Mouse (Mus musculus) macrophage (primary cell): Measurements from ENCODE around the gene Ube2h. TPM values are rescaled to one million over a fixed set of nuclear protein-coding genes. Genes with fewer than 3 reads are reported as not detected.

Source experiments
- H3K27ac ChIP-seq: fragments of 350-480 bp; formaldehyde crosslinking; 2 replicates; pipeline ENCODE4 v1.9.0; 2021
- H3K36me3 ChIP-seq: fragments of 350-480 bp; formaldehyde crosslinking; 2 replicates; pipeline ENCODE4 v1.9.0; 2021; ENCODE audit errors: inconsistent target
- H3K4me3 ChIP-seq: fragments of 350-480 bp; formaldehyde crosslinking; 2 replicates; pipeline ENCODE4 v1.9.0; 2021; ENCODE audit errors: inconsistent target
- H3K79me2 ChIP-seq: fragments of 350-480 bp; formaldehyde crosslinking; 2 replicates; pipeline ENCODE4 v1.9.0; 2021; ENCODE audit errors: inconsistent target
- WGBS: methylation state at CpG from one replicate; pipeline ENCODE4 v1.1.7; 2026; ENCODE audit warnings: inconsistent platforms; ENCODE audit not compliant: missing documents; 5-methylcytosine and 5-hydroxymethylcytosine counted together
- polyA plus RNA-seq: library from polyadenylated mRNA; stranded (reverse); fragments of 250-400 nt; gene quantifications from 3 replicates; pipeline ENCODE4 v1.2.4, GENCODE M21; 2018; ENCODE audit warnings: inconsistent platforms
- total RNA-seq, 78 experiments: library from RNA; depleted of rRNA; stranded (reverse); fragments of 250-400 nt; gene quantifications; 1 replicate in 9 of 78; 2 replicates in 24 of 78; 3 replicates in 43 of 78; 4 replicates in 2 of 78; pipeline ENCODE4 v1.2.4; 2018; ENCODE audit warnings: inconsistent platforms in 56 of 78

Ube2h gene
- 10 to 100 TPM; 12.8 to 31.3 (median 18.8) TPM for total RNA-seq (2018; cell fraction: chromatin; rRNA removed)
- total RNA-seq (2018; cell fraction: cytosol; rRNA removed), result 10 to 100 TPM; 24.0 to 60.3 (median 39.6) TPM
- total RNA-seq (2018; cell fraction: nucleus; rRNA removed), result 10 to 100 TPM; 23.0 to 51.9 (median 33.3) TPM
- 20.2 to 32.8 TPM (median 32.4 TPM) in 3 replicates for polyA plus RNA-seq

GRCm38 (mm10) chr6:30304399-30304917, at the start of gene Ube2h:
Ube2h (minus strand) TSS chr6:30304539.
- Histone ChIP-seq H3K27ac (peak within 1 kb of the TSS; percentile 40), H3K36me3 (no peaks in the 10 kb centered on the region), H3K4me3 (peak within 1 kb of the TSS; percentile 68), H3K79me2 (peaks cover 43% of the 10 kb centered on the region)
- WGBS, result 5% methylated on average over 33 of the region's 33 CpGs

DNA sequence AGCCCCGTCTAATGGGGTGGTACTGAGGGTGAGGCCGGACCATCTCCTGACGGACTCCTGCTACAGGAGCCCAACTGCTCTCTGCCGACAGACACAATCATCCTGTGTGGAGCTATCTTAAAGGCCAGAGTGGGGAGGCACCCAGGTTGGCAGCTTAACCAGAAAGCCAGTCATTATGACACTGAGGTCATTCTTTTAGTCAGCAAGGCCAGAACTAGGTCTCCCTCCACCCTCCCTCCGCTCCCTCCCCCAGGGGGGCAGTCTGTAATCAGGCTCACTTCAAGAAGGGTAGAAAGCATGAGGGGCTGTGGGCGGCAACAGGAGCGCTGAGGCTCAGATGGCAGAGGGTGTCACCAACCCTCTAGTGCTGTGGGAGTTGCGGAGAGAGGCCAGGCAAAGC, 49.3 kb upstream of the Ube2h start:
- no peak overlapping the region for H3K27ac ChIP-seq
- H3K4me3 ChIP-seq, result no peak overlapping the region
- no peaks in the 10 kb centered on the region for H3K36me3 ChIP-seq
- WGBS, result 95% methylated on average over 7 of the region's 8 CpGs
- no peaks in the 10 kb centered on the region for H3K79me2 ChIP-seq

DNA sequence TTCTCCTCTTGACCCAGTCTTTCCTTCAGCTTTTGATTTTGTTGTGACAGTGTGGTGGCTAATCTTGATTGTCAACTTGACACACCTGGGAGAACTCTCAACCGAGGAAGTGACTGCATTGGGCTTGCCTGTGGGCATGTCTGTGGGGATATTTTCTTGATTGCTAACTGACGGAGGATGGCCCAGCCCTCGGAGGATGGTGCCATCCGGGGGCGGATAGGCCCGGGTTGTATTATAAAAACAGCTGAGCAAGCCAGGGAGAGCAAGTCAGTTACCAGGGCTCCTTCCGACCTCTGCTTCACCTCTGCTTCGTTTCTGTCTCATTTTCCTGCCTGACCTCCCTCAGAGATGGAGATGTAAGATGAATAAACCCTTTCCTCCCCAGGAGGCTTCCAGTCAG, 48.4 kb upstream of the Ube2h start:
- no peaks in the 10 kb centered on the region for H3K79me2 ChIP-seq
- WGBS, result 84% methylated on average over 8 of the region's 8 CpGs
- no peak overlapping the region for H3K27ac ChIP-seq
- H3K36me3 ChIP-seq, result no peaks in the 10 kb centered on the region
- H3K4me3 ChIP-seq, result no peak overlapping the region

- no peak overlapping the region for H3K27ac ChIP-seq
- H3K79me2 ChIP-seq, result no peaks in the 10 kb centered on the region
- no peaks in the 10 kb centered on the region for H3K36me3 ChIP-seq
- WGBS, result 47% methylated on average over 9 of the region's 9 CpGs
- H3K4me3 ChIP-seq, result no peak overlapping the region
Measured at GRCm38 (mm10) chr6:30351290-30351689, 47.0 kb upstream of the Ube2h start.

GRCm38 (mm10) chr6:30347288-30347801, 43.0 kb upstream of the Ube2h start:
- Histone ChIP-seq H3K36me3 (no peaks in the 10 kb centered on the region), H3K27ac (no peak overlapping the region), H3K4me3 (no peak overlapping the region), H3K79me2 (no peaks in the 10 kb centered on the region)
- 90% methylated on average over 4 of the region's 4 CpGs for WGBS

DNA sequence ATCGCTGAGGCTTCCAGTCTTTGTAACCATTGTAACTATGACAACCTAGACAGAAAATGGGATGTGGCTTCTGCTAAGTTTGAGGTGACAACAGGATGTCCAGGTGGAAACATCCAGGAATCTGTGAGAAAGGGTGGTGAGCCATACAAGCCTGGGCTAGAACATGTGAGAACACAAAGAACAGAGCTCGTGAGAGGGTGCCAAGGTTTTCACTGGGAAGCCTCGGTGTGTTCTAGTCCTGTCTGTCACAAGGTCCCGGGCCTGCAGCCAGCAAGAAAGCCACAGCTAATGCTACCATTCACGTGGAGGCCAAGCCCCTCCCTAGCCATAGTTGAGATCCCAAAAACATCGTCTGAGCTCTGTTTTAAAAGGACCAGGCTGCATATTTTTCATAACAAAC, 42.4 kb upstream of the Ube2h start:
- H3K4me3 ChIP-seq, result no peak overlapping the region
- H3K27ac ChIP-seq, result no peak overlapping the region
- no peaks in the 10 kb centered on the region for H3K79me2 ChIP-seq
- WGBS, result 27% methylated on average over 6 of the region's 6 CpGs
- no peaks in the 10 kb centered on the region for H3K36me3 ChIP-seq

GRCm38 (mm10) chr6:30344032-30344431, 39.7 kb upstream of the Ube2h start:
- 76% methylated on average over 6 of the region's 6 CpGs for WGBS
- H3K36me3 ChIP-seq, result no peaks in the 10 kb centered on the region
- no peak overlapping the region for H3K4me3 ChIP-seq
- no peaks in the 10 kb centered on the region for H3K79me2 ChIP-seq
- no peak overlapping the region for H3K27ac ChIP-seq

GRCm38 (mm10) chr6:30340231-30340873, 36.0 kb upstream of the Ube2h start:
- Histone ChIP-seq H3K36me3 (no peaks in the 10 kb centered on the region), H3K4me3 (no peak overlapping the region), H3K79me2 (no peaks in the 10 kb centered on the region), H3K27ac (no peak overlapping the region)
- WGBS, result 78% methylated on average over 4 of the region's 4 CpGs

DNA sequence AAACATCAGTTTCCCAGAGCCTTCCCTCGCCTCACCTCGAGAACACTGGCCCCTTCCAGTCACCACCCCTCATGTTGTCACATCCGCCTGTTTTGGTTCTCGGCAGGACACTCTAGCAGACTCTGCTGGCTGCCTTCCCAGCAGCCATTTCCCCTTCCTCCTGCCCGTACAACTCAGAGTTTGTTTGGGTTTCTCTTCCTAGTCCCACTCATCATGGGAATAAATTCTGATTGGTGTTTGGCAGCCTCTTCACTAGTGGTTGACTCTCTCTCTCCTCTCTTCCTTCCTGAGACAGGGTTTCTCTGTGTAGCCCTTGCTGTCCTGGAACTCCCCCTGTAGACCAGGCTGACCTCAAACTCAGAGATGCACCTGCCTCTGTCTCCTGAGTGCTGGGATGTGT, 32.6 kb upstream of the Ube2h start:
- 0% methylated on average over 5 of the region's 5 CpGs for WGBS
- no peaks in the 10 kb centered on the region for H3K36me3 ChIP-seq
- no peak overlapping the region for H3K27ac ChIP-seq
- no peaks in the 10 kb centered on the region for H3K79me2 ChIP-seq
- no peak overlapping the region for H3K4me3 ChIP-seq

GRCm38 (mm10) chr6:30332262-30332661, 27.9 kb upstream of the Ube2h start:
- no peaks in the 10 kb centered on the region for H3K36me3 ChIP-seq
- no peaks in the 10 kb centered on the region for H3K79me2 ChIP-seq
- H3K27ac ChIP-seq, result no peak overlapping the region
- WGBS, result 69% methylated on average over 4 of the region's 4 CpGs
- no peak overlapping the region for H3K4me3 ChIP-seq

DNA sequence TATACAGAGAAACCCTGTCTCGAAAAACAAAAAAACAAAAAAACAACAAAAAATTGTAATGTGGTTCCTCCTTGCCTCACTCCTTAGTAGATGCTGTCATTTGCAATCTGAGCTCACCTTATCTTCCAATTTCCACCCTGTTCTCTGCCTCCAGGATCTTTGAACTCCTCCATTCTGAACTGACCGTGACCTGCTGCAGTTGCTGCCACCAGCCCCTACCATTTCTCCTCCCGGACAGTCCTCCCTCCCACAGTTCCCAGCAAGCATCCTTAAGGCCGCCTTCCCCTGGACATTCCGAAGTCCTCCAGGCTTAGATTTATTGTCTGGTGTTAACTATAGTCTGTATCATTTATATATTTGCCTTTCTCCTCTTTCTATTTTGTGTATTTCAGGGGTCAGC, 26.4 kb upstream of the Ube2h start:
- WGBS, result 96% methylated on average over 5 of the region's 5 CpGs
- Histone ChIP-seq H3K4me3 (no peak overlapping the region), H3K36me3 (no peaks in the 10 kb centered on the region), H3K79me2 (no peaks in the 10 kb centered on the region), H3K27ac (no peak overlapping the region)

DNA sequence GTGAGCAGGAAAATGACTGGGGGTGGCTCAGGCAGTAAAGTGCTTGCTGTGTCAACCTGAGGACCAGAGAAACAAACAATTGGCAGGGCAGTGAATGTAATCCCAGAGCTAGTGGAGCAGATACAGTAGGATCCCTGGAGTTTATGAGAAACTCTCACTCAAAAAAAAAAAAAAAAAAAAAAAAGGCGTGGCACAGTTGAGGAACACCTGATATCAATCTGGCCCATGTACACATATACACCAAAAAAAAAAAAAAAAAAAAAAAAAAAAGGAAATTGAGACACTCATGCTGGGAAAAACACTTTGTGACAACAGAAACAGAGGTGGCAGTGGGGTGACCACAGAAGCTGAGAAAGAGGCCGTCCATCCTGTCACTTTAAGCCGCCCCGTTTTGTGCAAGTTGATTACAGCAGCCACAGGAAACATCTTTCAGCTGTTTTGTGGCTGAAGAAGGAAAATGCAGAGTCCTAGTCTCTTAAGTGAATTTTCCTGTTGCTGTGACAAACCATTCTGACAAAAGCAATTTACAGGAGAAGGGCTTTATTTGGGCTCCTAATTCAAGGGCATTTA, 21.7 kb upstream of the Ube2h start:
- Histone ChIP-seq H3K27ac (no peak overlapping the region), H3K79me2 (no peaks in the 10 kb centered on the region), H3K4me3 (no peak overlapping the region), H3K36me3 (no peaks in the 10 kb centered on the region)
- WGBS, result 6% methylated on average over 4 of the region's 4 CpGs

GRCm38 (mm10) chr6:30321002-30321401, 16.7 kb upstream of the Ube2h start:
- Histone ChIP-seq H3K79me2 (no peaks in the 10 kb centered on the region), H3K4me3 (no peak overlapping the region), H3K27ac (no peak overlapping the region), H3K36me3 (no peaks in the 10 kb centered on the region)
- 54% methylated on average over 3 of the region's 4 CpGs for WGBS

DNA sequence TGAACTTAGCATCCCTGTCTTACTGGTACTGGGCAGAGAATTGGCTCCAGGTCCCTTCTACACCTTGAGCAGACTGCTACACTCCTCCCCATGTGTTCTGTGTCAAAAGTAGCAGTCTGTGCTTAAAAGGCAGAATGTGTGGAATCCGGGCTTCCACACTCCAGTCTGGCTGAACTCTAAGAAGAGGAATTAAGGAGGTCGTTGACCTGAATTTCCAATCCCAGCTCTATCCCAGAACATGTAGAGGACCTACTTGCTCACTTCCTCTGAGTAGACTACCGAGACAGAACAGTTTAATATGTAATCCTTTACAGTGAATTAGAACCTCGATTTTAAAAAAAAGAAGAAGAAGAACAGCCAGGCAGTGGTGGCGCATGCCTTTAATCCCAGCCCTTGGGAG, 14.9 kb upstream of the Ube2h start:
- Histone ChIP-seq H3K27ac (no peak overlapping the region), H3K4me3 (no peak overlapping the region), H3K79me2 (no peaks in the 10 kb centered on the region), H3K36me3 (no peaks in the 10 kb centered on the region)
- WGBS, result 87% methylated on average over 5 of the region's 5 CpGs

DNA sequence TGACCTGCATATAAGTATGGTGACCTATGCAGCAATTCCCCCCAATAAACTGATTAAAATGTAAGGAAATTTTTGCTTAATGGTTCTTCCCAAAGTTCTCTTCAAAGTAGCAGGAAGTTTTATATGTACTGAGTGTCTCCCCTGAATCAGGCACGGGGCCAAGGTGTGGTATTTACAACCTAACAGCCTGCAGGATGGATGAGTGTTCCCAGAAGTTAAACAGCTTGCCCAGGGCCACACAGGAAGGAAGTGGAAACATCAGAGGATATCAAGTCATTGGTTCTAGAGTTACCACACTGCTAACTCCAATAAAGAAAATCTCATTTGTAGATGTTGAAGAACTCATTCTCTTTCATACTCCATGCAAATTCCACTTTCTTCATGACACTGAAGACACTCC, 7.7 kb upstream of the Ube2h start:
- WGBS, result 58% methylated on average over 1 of the region's 1 CpGs
- H3K27ac ChIP-seq, result no peak overlapping the region

More for the DNA sequence above, 7.7 kb upstream of the Ube2h start:
- no peaks in the 10 kb centered on the region for H3K79me2 ChIP-seq
- H3K36me3 ChIP-seq, result no peaks in the 10 kb centered on the region
- H3K4me3 ChIP-seq, result no peak overlapping the region
